ENCODE assay signal across 8 mouse cellular contexts in the genomic region with DNA sequence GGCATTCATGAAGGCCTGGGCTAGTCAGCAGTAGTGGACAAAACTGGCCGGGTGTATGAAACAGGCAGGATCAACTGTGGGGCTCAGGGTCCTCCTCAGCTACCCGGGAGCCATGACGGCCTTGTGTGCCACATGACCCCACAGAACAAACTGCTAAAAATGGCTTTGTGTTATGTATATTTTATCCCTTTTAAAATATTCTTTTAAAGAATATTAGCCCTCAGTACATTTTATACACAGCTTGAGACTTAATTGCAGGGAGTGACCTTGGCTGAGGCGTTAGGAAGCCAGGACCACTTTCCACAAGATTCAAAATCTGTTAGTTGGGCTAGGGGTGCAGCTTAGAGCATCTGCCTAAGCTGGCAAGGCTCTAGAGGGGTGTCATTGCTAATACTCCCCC. TPM values are rescaled to one million over a fixed set of nuclear protein-coding genes. Genes with fewer than 3 reads are reported as not detected.
A peak's percentile ranks its signal among the peaks of the same experiment; 100 is the strongest.
DNase-seq lines count a peak whose midpoint lies in the region; ATAC-seq lines count a peak whose summit lies in the region.

No protein-coding gene starts in this region.

- no peak overlapping the region for H3K4me3 ChIP-seq in limb, embryonic 15.5 days

- 0 out of 2 replicates have a peak overlapping the region, but pooled peaks have one; percentile 41 for H3K9ac ChIP-seq in limb, embryonic 15.5 days

- no peaks in the 10 kb centered on the region for H3K9me3 ChIP-seq in limb, embryonic 15.5 days

- DNase-seq in embryo, embryonic 10 days (ENCODE audit: low spot score) = peak; percentile 27
- DNase-seq in embryo, embryonic 9.5 days (ENCODE audit: extremely low spot score) = no peak
- peak; percentile 58 for DNase-seq in retina, embryonic 14.5 days (ENCODE audit: low spot score)
- DNase-seq in retina, postnatal 1 day = no peak
- DNase-seq in testis, postnatal 10 days (ENCODE audit: low spot score) = peak; percentile 48
- no peak for DNase-seq in adrenal gland, adult 8-10 months
- no peak for DNase-seq in frontal cortex, adult 2 months (ENCODE audit: extremely low spot score in 1 of 2, low spot score in 1 of 2)

- H3K27ac ChIP-seq in limb, embryonic 15.5 days = no peak overlapping the region

- peak overlapping the region; percentile 60 for H3K4me2 ChIP-seq in limb, embryonic 15.5 days

- no peaks in the 10 kb centered on the region for H3K36me3 ChIP-seq in limb, embryonic 15.5 days

- ATAC-seq in limb, embryonic 15.5 days (ENCODE audit: insufficient number of reproducible peaks, low FRiP score, low TSS enrichment, low read depth) = no peak

- WGBS in limb, embryonic 15.5 days = 57% methylated on average over 4 of the region's 4 CpGs

- no peaks in the 10 kb centered on the region for H3K27me3 ChIP-seq in limb, embryonic 15.5 days

- 0 out of 2 replicates have a peak, but pooled peaks cover 7% of the 10 kb centered on the region for H3K4me1 ChIP-seq in limb, embryonic 15.5 days

RNA-seq across cellular contexts. Expression of a gene that starts 5.8 kb away (rescaled TPM):
- polyA plus RNA-seq in limb, embryonic 15.5 days (2015; fragmentation: Nextera tagmentation; extraction: Ambion mirVana) = 370 and 395 TPM in 2 replicates
- total RNA-seq in adrenal gland, adult 8-10 months (2022) = 100 to 1,000 TPM; 165 to 402 (median 286) TPM
- polyA plus RNA-seq in frontal cortex, adult 2 months (2012; rRNA removed) = 327 and 365 TPM in 2 replicates

RNA-seq across cellular contexts. Expression of a gene that starts 16.7 kb away (rescaled TPM):
- 0.37 TPM in 1 of 2 replicates, not detected in the other for polyA plus RNA-seq in limb, embryonic 15.5 days (2015; fragmentation: Nextera tagmentation; extraction: Ambion mirVana)
- total RNA-seq in adrenal gland, adult 8-10 months (2022) = not detected
- 0.40 and 0.66 TPM in 2 replicates for polyA plus RNA-seq in frontal cortex, adult 2 months (2012; rRNA removed)

RNA-seq across cellular contexts. Expression of a gene that starts 45.5 kb away (rescaled TPM):
- 293 and 330 TPM in 2 replicates for polyA plus RNA-seq in limb, embryonic 15.5 days (2015; fragmentation: Nextera tagmentation; extraction: Ambion mirVana)
- 100 to 1,000 TPM; 459 to 558 (median 506) TPM for total RNA-seq in adrenal gland, adult 8-10 months (2022)
- 287 and 369 TPM in 2 replicates for polyA plus RNA-seq in frontal cortex, adult 2 months (2012; rRNA removed)

RNA-seq across cellular contexts. Expression of a gene that starts 60.0 kb away (rescaled TPM):
- polyA plus RNA-seq in limb, embryonic 15.5 days (2015; fragmentation: Nextera tagmentation; extraction: Ambion mirVana) = 23.5 and 24.3 TPM in 2 replicates
- 10 to 100 TPM; 41.9 to 56.9 (median 49.4) TPM for total RNA-seq in adrenal gland, adult 8-10 months (2022)
- polyA plus RNA-seq in frontal cortex, adult 2 months (2012; rRNA removed) = 41.5 and 43.6 TPM in 2 replicates

Comparison
In these comparisons a context has a peak if more than half of its experiments do, and no peak if none do; other contexts are left out.
1. DNase-seq: peak in embryo, embryonic 10 days (single experiment), retina, embryonic 14.5 days (single experiment) and testis, postnatal 10 days (single experiment); none in embryo, embryonic 9.5 days (single experiment), retina, postnatal 1 day (single experiment), adrenal gland, adult 8-10 months (single experiment) and frontal cortex, adult 2 months (0 of 2).